Mouse (Mus musculus) megakaryocyte-erythroid progenitor cell, adult 5-6 weeks (primary cell): ENCODE results near the gene Spata2. TPM values are rescaled to one million over a fixed set of nuclear protein-coding genes. Genes with fewer than 3 reads are reported as not detected.

Source experiments
- total RNA-seq, 2 experiments: library from RNA; stranded (forward) in 1 of 2; stranded (reverse) in 1 of 2; fragments of 200-1000, 215-1000 nt in 1 of 2; fragments of >200 nt in 1 of 2; fragmentation: Nextera tagmentation in 1 of 2; gene quantifications; 2 replicates each; pipeline ENCODE4 v1.2.3; 2014 to 2017

The Spata2 gene
- total RNA-seq, 2 experiments from 2014 or later: 8.1 to 16.0 TPM

Other genes starting within 250 kb of the Spata2 start
- gene B4galt5, start 143.7 kb downstream of the Spata2 start, total RNA-seq (2014; fragmentation: Nextera tagmentation): 2.1 TPM in 1 of 2 replicates, not detected in the other
- gene B4galt5, start 143.7 kb downstream of the Spata2 start, total RNA-seq (2017): 0.80 and 20.1 TPM in 2 replicates
- gene Slc9a8, start 71.2 kb downstream of the Spata2 start, total RNA-seq (2014; fragmentation: Nextera tagmentation): 46.2 and 48.6 TPM in 2 replicates
- gene Slc9a8, start 71.2 kb downstream of the Spata2 start, total RNA-seq (2017): 20.5 and 28.3 TPM in 2 replicates
- gene Rnf114, start 242 bp downstream of the Spata2 start, total RNA-seq (2014; fragmentation: Nextera tagmentation): 30.8 and 34.8 TPM in 2 replicates
- gene Rnf114, start 242 bp downstream of the Spata2 start, total RNA-seq (2017): 19.5 and 23.8 TPM in 2 replicates
- 0.37 TPM in 1 of 2 replicates, not detected in the other for gene Snai1, start 45.3 kb upstream of the Spata2 start, total RNA-seq (2014; fragmentation: Nextera tagmentation)
- gene Snai1, start 45.3 kb upstream of the Spata2 start, total RNA-seq (2017): 0.52 TPM in 1 of 2 replicates, not detected in the other
- 194 and 207 TPM in 2 replicates for gene Ube2v1, start 139.2 kb upstream of the Spata2 start, total RNA-seq (2014; fragmentation: Nextera tagmentation)
- 46.6 and 78.6 TPM in 2 replicates for gene Ube2v1, start 139.2 kb upstream of the Spata2 start, total RNA-seq (2017)
- gene Gm20431, start 168.6 kb upstream of the Spata2 start, total RNA-seq (2014; fragmentation: Nextera tagmentation): 16.1 TPM in 1 of 2 replicates, not detected in the other
- gene Gm20431, start 168.6 kb upstream of the Spata2 start, total RNA-seq (2017): not detected in 2 replicates
- 0.83 and 1.4 TPM in 2 replicates for gene Cebpb, start 196.0 kb upstream of the Spata2 start, total RNA-seq (2014; fragmentation: Nextera tagmentation)
- gene Cebpb, start 196.0 kb upstream of the Spata2 start, total RNA-seq (2017): 2.3 and 3.1 TPM in 2 replicates
- 19.5 and 28.4 TPM in 2 replicates for gene Tmem189, start 196.9 kb upstream of the Spata2 start, total RNA-seq (2014; fragmentation: Nextera tagmentation)
- gene Tmem189, start 196.9 kb upstream of the Spata2 start, total RNA-seq (2017): 10.2 and 16.8 TPM in 2 replicates